Mouse (Mus musculus) small intestine, adult 2 months (tissue): ENCODE data around the gene Rps26.

Experiments
- CTCF ChIP-seq: fragments of 200-500 bp; IDR thresholded peaks from 2 replicates; pipeline ENCODE4 v1.5.1; 2012; ENCODE audit warnings: low read depth, mild to moderate bottlenecking, control low read depth, inconsistent platforms, low read length, moderate library complexity, mixed read lengths; ENCODE audit not compliant: insufficient replicate concordance, insufficient read length; ENCODE audit errors: extremely low read depth
- POLR2A ChIP-seq: fragments of 200-500 bp; IDR thresholded peaks from 2 replicates; pipeline ENCODE4 v1.6.1; 2012; ENCODE audit warnings: low read depth, mild to moderate bottlenecking, control low read depth, inconsistent platforms, low read length, moderate library complexity

GRCm38 (mm10) chr10:128587697-128588096 lies 38.9 kb downstream of the Rps26 start:
- TF ChIP-seq CTCF (no peak), POLR2A (peak; percentile 69)
